Mouse (Mus musculus): ENCODE results near the gene Ubc.

- no peak for TF ChIP-seq CTCF (IDR thresholded peaks at IDR 0.05; ENCODE audit: low read depth, low read length)
- no peak for TF ChIP-seq POLR2A (IDR thresholded peaks at IDR 0.05; ENCODE audit: borderline replicate concordance, low read depth, low read length)
These were observed 21.8 kb downstream of the Ubc start for GRCm38 (mm10) chr5:125368156-125368555.
